Mouse (Mus musculus): ENCODE data around the gene Sag. TPM values are rescaled to one million over a fixed set of nuclear protein-coding genes. Genes with fewer than 3 reads are reported as not detected.
A peak's percentile ranks its signal among the peaks of the same experiment; 100 is the strongest.

The Sag gene
- polyA plus RNA-seq (2015; fragmentation: Nextera tagmentation; extraction: Ambion mirVana) = 0.78 and 0.88 TPM in 2 replicates

- Histone ChIP-seq H3K27me3 (replicated peaks) (no peaks in the 10 kb centered on the region), H3K36me3 (no peaks in the 10 kb centered on the region), H3K27ac (no peak within 1 kb of the TSS), H3K4me1 (replicated peaks) (no peaks in the 10 kb centered on the region), H3K9ac (no peak within 1 kb of the TSS), H3K4me3 (replicated peaks) (no peak within 1 kb of the TSS), H3K4me2 (replicated peaks) (no peak within 1 kb of the TSS), H3K9me3 (no peaks in the 10 kb centered on the region)
- no peak for ATAC-seq
- WGBS = 73% methylated on average over 6 of the region's 6 CpGs
Observed at GRCm38 (mm10) chr1:87803576-87803975, at the start of gene Sag. Sag (plus strand) TSS chr1:87803680.

- under 1% methylated on average over 79 of the region's 79 CpGs for WGBS
- peak within 1 kb of the TSS; percentile 94 for H3K27ac ChIP-seq
Observed at GRCm38 (mm10) chr1:87755641-87756470, 47.6 kb upstream of the Sag start, which contains the start of gene Atg16l1. Atg16l1 (plus strand) TSS chr1:87755870.

GRCm38 (mm10) chr1:87763821-87764220 is 39.7 kb upstream of the Sag start:
- Histone ChIP-seq H3K4me2 (replicated peaks) (no peak overlapping the region), H3K4me1 (replicated peaks) (no peaks in the 10 kb centered on the region), H3K27me3 (replicated peaks) (no peaks in the 10 kb centered on the region), H3K27ac (no peak overlapping the region), H3K4me3 (replicated peaks) (no peak overlapping the region), H3K9me3 (no peaks in the 10 kb centered on the region), H3K9ac (no peak overlapping the region), H3K36me3 (peaks cover 38% of the 10 kb centered on the region)
- WGBS = 78% methylated on average over 3 of the region's 3 CpGs
- ATAC-seq = no peak

More at GRCm38 (mm10) chr1:87755641-87756470, 47.6 kb upstream of the Sag start, which contains the start of gene Atg16l1:
- peak; percentile 99 for ATAC-seq
- Histone ChIP-seq H3K4me1 (replicated peaks) (peaks cover 9% of the 10 kb centered on the region; the same call in 1 of the 2 replicates), H3K9me3 (no peaks in the 10 kb centered on the region), H3K9ac (peak within 1 kb of the TSS; percentile 97), H3K4me2 (replicated peaks) (peak within 1 kb of the TSS; percentile 68), H3K27me3 (replicated peaks) (no peaks in the 10 kb centered on the region), H3K36me3 (no peaks in the 10 kb centered on the region), H3K4me3 (replicated peaks) (peak within 1 kb of the TSS; percentile 99)

GRCm38 (mm10) chr1:87765741-87766140 is 37.7 kb upstream of the Sag start:
- H3K9ac ChIP-seq = no peak overlapping the region
- WGBS = 90% methylated on average over 2 of the region's 2 CpGs
- no peak for ATAC-seq
- no peaks in the 10 kb centered on the region for H3K27me3 ChIP-seq (replicated peaks)
- no peak overlapping the region for H3K4me3 ChIP-seq (replicated peaks)
- H3K4me2 ChIP-seq (replicated peaks) = no peak overlapping the region
- no peaks in the 10 kb centered on the region for H3K4me1 ChIP-seq (replicated peaks)
- peaks cover 47% of the 10 kb centered on the region for H3K36me3 ChIP-seq
- no peaks in the 10 kb centered on the region for H3K9me3 ChIP-seq
- H3K27ac ChIP-seq = no peak overlapping the region

- Histone ChIP-seq H3K27me3 (replicated peaks) (no peaks in the 10 kb centered on the region), H3K4me3 (replicated peaks) (no peak overlapping the region), H3K27ac (no peak overlapping the region), H3K9me3 (no peaks in the 10 kb centered on the region), H3K4me2 (replicated peaks) (no peak overlapping the region), H3K9ac (no peak overlapping the region), H3K36me3 (peaks cover 52% of the 10 kb centered on the region), H3K4me1 (replicated peaks) (no peaks in the 10 kb centered on the region)
- 94% methylated on average over 3 of the region's 3 CpGs for WGBS
- ATAC-seq = no peak
Observed at GRCm38 (mm10) chr1:87766233-87766632, 37.2 kb upstream of the Sag start.

GRCm38 (mm10) chr1:87769263-87769662 is 34.2 kb upstream of the Sag start:
- H3K36me3 ChIP-seq = peaks cover 64% of the 10 kb centered on the region
- ATAC-seq = no peak
- 97% methylated on average over 2 of the region's 2 CpGs for WGBS

GRCm38 (mm10) chr1:87770486-87770885 is 33.0 kb upstream of the Sag start:
- Histone ChIP-seq H3K4me1 (replicated peaks) (no peaks in the 10 kb centered on the region), H3K27ac (no peak overlapping the region), H3K36me3 (peaks cover 57% of the 10 kb centered on the region), H3K4me3 (replicated peaks) (no peak overlapping the region), H3K9me3 (no peaks in the 10 kb centered on the region), H3K4me2 (replicated peaks) (no peak overlapping the region), H3K9ac (no peak overlapping the region), H3K27me3 (replicated peaks) (no peaks in the 10 kb centered on the region)
- no peak for ATAC-seq
- 93% methylated on average over 3 of the region's 3 CpGs for WGBS

More at GRCm38 (mm10) chr1:87769263-87769662, 34.2 kb upstream of the Sag start:
- H3K27me3 ChIP-seq (replicated peaks) = no peaks in the 10 kb centered on the region
- no peaks in the 10 kb centered on the region for H3K9me3 ChIP-seq
- H3K4me1 ChIP-seq (replicated peaks) = no peaks in the 10 kb centered on the region
- no peak overlapping the region for H3K4me3 ChIP-seq (replicated peaks)
- H3K9ac ChIP-seq = no peak overlapping the region
- H3K4me2 ChIP-seq (replicated peaks) = no peak overlapping the region
- H3K27ac ChIP-seq = no peak overlapping the region

GRCm38 (mm10) chr1:87771724-87772123 is 31.8 kb upstream of the Sag start:
- no peak overlapping the region for H3K4me2 ChIP-seq (replicated peaks)
- H3K36me3 ChIP-seq = peaks cover 53% of the 10 kb centered on the region
- H3K9ac ChIP-seq = no peak overlapping the region
- no peaks in the 10 kb centered on the region for H3K27me3 ChIP-seq (replicated peaks)
- no peaks in the 10 kb centered on the region for H3K9me3 ChIP-seq
- no peaks in the 10 kb centered on the region for H3K4me1 ChIP-seq (replicated peaks)
- no peak overlapping the region for H3K4me3 ChIP-seq (replicated peaks)
- H3K27ac ChIP-seq = no peak overlapping the region
- no peak for ATAC-seq
- 89% methylated on average over 3 of the region's 3 CpGs for WGBS

GRCm38 (mm10) chr1:87773336-87773735 is 30.1 kb upstream of the Sag start:
- Histone ChIP-seq H3K4me3 (replicated peaks) (no peak overlapping the region), H3K4me1 (replicated peaks) (no peaks in the 10 kb centered on the region), H3K36me3 (peaks cover 54% of the 10 kb centered on the region), H3K9ac (no peak overlapping the region), H3K9me3 (no peaks in the 10 kb centered on the region), H3K27me3 (replicated peaks) (no peaks in the 10 kb centered on the region), H3K27ac (no peak overlapping the region), H3K4me2 (replicated peaks) (no peak overlapping the region)
- WGBS = 68% methylated on average over 2 of the region's 2 CpGs
- no peak for ATAC-seq

- Histone ChIP-seq H3K9ac (no peak overlapping the region), H3K9me3 (no peaks in the 10 kb centered on the region), H3K36me3 (peaks cover 61% of the 10 kb centered on the region), H3K4me1 (replicated peaks) (no peaks in the 10 kb centered on the region), H3K27ac (no peak overlapping the region), H3K4me2 (replicated peaks) (no peak overlapping the region), H3K4me3 (replicated peaks) (no peak overlapping the region), H3K27me3 (replicated peaks) (no peaks in the 10 kb centered on the region)
- ATAC-seq = no peak
- WGBS = 92% methylated on average over 7 of the region's 7 CpGs
Observed at GRCm38 (mm10) chr1:87774845-87775244, 28.6 kb upstream of the Sag start.

GRCm38 (mm10) chr1:87779204-87779785 is 24.2 kb upstream of the Sag start:
- Histone ChIP-seq H3K36me3 (peaks cover 44% of the 10 kb centered on the region), H3K4me2 (replicated peaks) (no peak overlapping the region), H3K4me1 (replicated peaks) (no peaks in the 10 kb centered on the region), H3K4me3 (replicated peaks) (no peak overlapping the region), H3K27me3 (replicated peaks) (no peaks in the 10 kb centered on the region), H3K9ac (no peak overlapping the region), H3K9me3 (no peaks in the 10 kb centered on the region), H3K27ac (no peak overlapping the region)
- WGBS = 65% methylated on average over 5 of the region's 5 CpGs
- no peak; the same call in 1 of the 2 replicates for ATAC-seq

GRCm38 (mm10) chr1:87785703-87786102 is 17.8 kb upstream of the Sag start:
- 56% methylated on average over 8 of the region's 8 CpGs for WGBS
- peaks cover 40% of the 10 kb centered on the region for H3K36me3 ChIP-seq
- peak; percentile 36; the same call in 1 of the 2 replicates for ATAC-seq

More at GRCm38 (mm10) chr1:87785703-87786102, 17.8 kb upstream of the Sag start:
- H3K9me3 ChIP-seq = no peaks in the 10 kb centered on the region
- H3K27me3 ChIP-seq (replicated peaks) = no peaks in the 10 kb centered on the region
- H3K4me1 ChIP-seq (replicated peaks) = 0 out of 2 replicates have a peak, but pooled peaks cover 4% of the 10 kb centered on the region
- H3K4me2 ChIP-seq (replicated peaks) = no peak overlapping the region
- no peak overlapping the region for H3K4me3 ChIP-seq (replicated peaks)
- peak overlapping the region; percentile 34 for H3K27ac ChIP-seq
- no peak overlapping the region for H3K9ac ChIP-seq
